Mouse (Mus musculus): Measurements from ENCODE around the gene Cyth2. TPM values are rescaled to one million over a fixed set of nuclear protein-coding genes. Genes with fewer than 3 reads are reported as not detected.

The Cyth2 gene
- polyA plus RNA-seq (2014; fragmentation: Nextera tagmentation; extraction: Ambion mirVana): 96.4 and 106 TPM in 2 replicates

- ATAC-seq (ENCODE audit: low read depth) (peak; percentile 98), DNase-seq (ENCODE audit: low spot score) (peak; percentile 100)
- H3K27ac ChIP-seq (replicated peaks; ENCODE audit: low read depth, low read length): peak within 1 kb of the TSS; percentile 100
- H3K9me3 ChIP-seq (ENCODE audit: control insufficient read depth, low read length): no peaks in the 10 kb centered on the region
- H3K4me2 ChIP-seq (ENCODE audit: low read depth, low read length): peak within 1 kb of the TSS; percentile 70
- peaks cover 13% of the 10 kb centered on the region for H3K4me1 ChIP-seq (ENCODE audit: control insufficient read depth, insufficient read depth, low read length)
- WGBS: 0% methylated on average over 28 of the region's 92 CpGs
- H3K27me3 ChIP-seq (replicated peaks; ENCODE audit: control insufficient read depth, insufficient read depth, low read length): no peaks in the 10 kb centered on the region
- H3K4me3 ChIP-seq (ENCODE audit: low read depth, low read length): peak within 1 kb of the TSS; percentile 96
- H3K36me3 ChIP-seq (ENCODE audit: control insufficient read depth, insufficient read depth, low read length): peaks cover 38% of the 10 kb centered on the region
- peak within 1 kb of the TSS; percentile 100 for H3K9ac ChIP-seq (ENCODE audit: low read depth, low read length)
Observed at GRCm38 (mm10) chr7:45813787-45814779, at the start of gene Cyth2. Gene Cyth2, minus strand, starts transcription at chr7:45814581.

DNA sequence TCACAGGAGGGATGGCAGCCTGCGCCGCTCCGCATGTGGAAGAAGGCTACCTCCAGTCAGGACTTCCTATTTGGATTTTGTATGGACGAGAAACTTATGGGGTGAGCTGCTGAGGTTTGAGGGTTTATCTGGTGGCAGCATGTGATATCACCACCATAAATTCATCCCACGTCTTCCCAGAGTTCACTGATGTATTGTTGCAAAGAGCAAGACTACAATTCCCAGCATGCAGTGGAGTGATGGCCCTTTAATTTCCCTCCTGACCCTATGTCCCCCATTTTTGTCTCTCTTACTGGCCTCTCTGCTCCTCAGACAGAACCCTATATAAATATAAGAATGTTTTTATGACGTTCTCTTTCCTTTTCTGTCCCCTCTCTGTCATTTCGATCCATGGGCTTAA, 48.4 kb upstream of the Cyth2 start:
- DNase-seq (ENCODE audit: low spot score) (no peak), ATAC-seq (ENCODE audit: low read depth) (no peak)
- WGBS: 86% methylated on average over 7 of the region's 7 CpGs

GRCm38 (mm10) chr7:45859008-45859407, 44.6 kb upstream of the Cyth2 start:
- Histone ChIP-seq H3K27me3 (replicated peaks; ENCODE audit: control insufficient read depth, insufficient read depth, low read length) (peaks cover 23% of the 10 kb centered on the region), H3K4me3 (ENCODE audit: low read depth, low read length) (no peak overlapping the region), H3K4me1 (ENCODE audit: control insufficient read depth, insufficient read depth, low read length) (peaks cover 15% of the 10 kb centered on the region; the same call in 1 of the 2 replicates), H3K36me3 (ENCODE audit: control insufficient read depth, insufficient read depth, low read length) (no peaks in the 10 kb centered on the region), H3K27ac (replicated peaks; ENCODE audit: low read depth, low read length) (no peak overlapping the region), H3K4me2 (ENCODE audit: low read depth, low read length) (no peak overlapping the region), H3K9me3 (ENCODE audit: control insufficient read depth, low read length) (no peaks in the 10 kb centered on the region), H3K9ac (ENCODE audit: low read depth, low read length) (no peak overlapping the region)
- ATAC-seq (ENCODE audit: low read depth): 0 out of 2 replicates have a peak, but pooled peaks have one; percentile 41
- 62% methylated on average over 4 of the region's 4 CpGs for WGBS
- no peak for DNase-seq (ENCODE audit: low spot score)

More for the DNA sequence above, 48.4 kb upstream of the Cyth2 start:
- Histone ChIP-seq H3K27ac (replicated peaks; ENCODE audit: low read depth, low read length) (no peak overlapping the region), H3K9ac (ENCODE audit: low read depth, low read length) (no peak overlapping the region), H3K27me3 (replicated peaks; ENCODE audit: control insufficient read depth, insufficient read depth, low read length) (peaks cover 14% of the 10 kb centered on the region), H3K4me3 (ENCODE audit: low read depth, low read length) (no peak overlapping the region), H3K4me2 (ENCODE audit: low read depth, low read length) (no peak overlapping the region), H3K4me1 (ENCODE audit: control insufficient read depth, insufficient read depth, low read length) (peaks cover 14% of the 10 kb centered on the region), H3K36me3 (ENCODE audit: control insufficient read depth, insufficient read depth, low read length) (no peaks in the 10 kb centered on the region), H3K9me3 (ENCODE audit: control insufficient read depth, low read length) (no peaks in the 10 kb centered on the region)

GRCm38 (mm10) chr7:45856950-45857901, 42.8 kb upstream of the Cyth2 start:
- H3K27ac ChIP-seq (replicated peaks; ENCODE audit: low read depth, low read length): no peak overlapping the region
- H3K36me3 ChIP-seq (ENCODE audit: control insufficient read depth, insufficient read depth, low read length): no peaks in the 10 kb centered on the region
- peaks cover 23% of the 10 kb centered on the region for H3K27me3 ChIP-seq (replicated peaks; ENCODE audit: control insufficient read depth, insufficient read depth, low read length)
- peak; percentile 34; the same call in 1 of the 2 replicates for ATAC-seq (ENCODE audit: low read depth)
- WGBS: 2% methylated on average over 28 of the region's 30 CpGs
- peak; percentile 53 for DNase-seq (ENCODE audit: low spot score)
- H3K9me3 ChIP-seq (ENCODE audit: control insufficient read depth, low read length): no peaks in the 10 kb centered on the region
- H3K4me1 ChIP-seq (ENCODE audit: control insufficient read depth, insufficient read depth, low read length): peaks cover 15% of the 10 kb centered on the region; the same call in 1 of the 2 replicates
- peak overlapping the region; percentile 46 for H3K9ac ChIP-seq (ENCODE audit: low read depth, low read length)
- H3K4me3 ChIP-seq (ENCODE audit: low read depth, low read length): peak overlapping the region; percentile 38
- H3K4me2 ChIP-seq (ENCODE audit: low read depth, low read length): peak overlapping the region; percentile 58

DNA sequence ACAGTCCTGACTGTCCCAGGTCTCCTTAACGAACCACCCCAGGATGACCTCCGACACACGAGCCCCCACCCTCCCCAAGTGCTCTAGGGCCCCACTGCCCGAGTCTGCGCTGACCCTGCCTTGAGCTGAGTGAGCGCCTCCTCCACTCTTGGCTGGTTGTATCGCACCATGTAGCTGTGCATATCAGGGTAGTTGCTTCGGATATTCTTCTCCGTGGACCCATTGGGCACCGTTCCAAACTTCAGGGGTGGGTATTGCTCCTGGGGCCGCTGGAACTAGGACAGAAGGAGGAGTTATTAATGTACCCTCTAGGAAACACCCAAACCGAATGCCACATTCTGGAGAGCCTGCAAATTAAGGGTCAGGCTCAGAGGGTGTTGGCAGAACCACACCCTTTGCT, 38.7 kb upstream of the Cyth2 start:
- Histone ChIP-seq H3K27me3 (replicated peaks; ENCODE audit: control insufficient read depth, insufficient read depth, low read length) (peaks cover 15% of the 10 kb centered on the region), H3K9me3 (ENCODE audit: control insufficient read depth, low read length) (no peaks in the 10 kb centered on the region), H3K9ac (ENCODE audit: low read depth, low read length) (no peak overlapping the region), H3K4me1 (ENCODE audit: control insufficient read depth, insufficient read depth, low read length) (peaks cover 13% of the 10 kb centered on the region; the same call in 1 of the 2 replicates), H3K4me3 (ENCODE audit: low read depth, low read length) (no peak overlapping the region), H3K36me3 (ENCODE audit: control insufficient read depth, insufficient read depth, low read length) (no peaks in the 10 kb centered on the region), H3K4me2 (ENCODE audit: low read depth, low read length) (no peak overlapping the region), H3K27ac (replicated peaks; ENCODE audit: low read depth, low read length) (no peak overlapping the region)
- no peak for DNase-seq (ENCODE audit: low spot score)
- WGBS: 83% methylated on average over 12 of the region's 12 CpGs
- no peak for ATAC-seq (ENCODE audit: low read depth)

DNA sequence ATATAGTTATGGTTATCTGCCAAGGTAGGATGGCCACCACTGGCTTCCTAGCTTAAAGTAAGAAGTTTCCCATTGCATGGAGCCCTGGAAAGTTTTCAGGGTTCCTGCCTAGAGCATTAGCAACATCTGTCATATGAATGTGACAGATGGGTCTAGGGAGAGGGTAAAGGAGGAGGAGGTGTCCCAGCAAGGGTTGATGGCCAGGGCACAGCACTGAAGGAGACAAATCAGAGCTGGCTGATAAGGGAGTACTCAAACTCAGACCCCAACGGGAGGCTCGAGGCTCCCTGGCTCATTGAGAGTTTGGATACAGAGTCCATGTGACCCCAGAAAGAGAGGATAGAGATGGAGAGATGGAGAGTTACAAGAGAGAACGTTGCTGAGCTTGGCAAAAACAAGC, 36.3 kb upstream of the Cyth2 start:
- WGBS: 81% methylated on average over 3 of the region's 3 CpGs
- no peak for DNase-seq (ENCODE audit: low spot score)

DNA sequence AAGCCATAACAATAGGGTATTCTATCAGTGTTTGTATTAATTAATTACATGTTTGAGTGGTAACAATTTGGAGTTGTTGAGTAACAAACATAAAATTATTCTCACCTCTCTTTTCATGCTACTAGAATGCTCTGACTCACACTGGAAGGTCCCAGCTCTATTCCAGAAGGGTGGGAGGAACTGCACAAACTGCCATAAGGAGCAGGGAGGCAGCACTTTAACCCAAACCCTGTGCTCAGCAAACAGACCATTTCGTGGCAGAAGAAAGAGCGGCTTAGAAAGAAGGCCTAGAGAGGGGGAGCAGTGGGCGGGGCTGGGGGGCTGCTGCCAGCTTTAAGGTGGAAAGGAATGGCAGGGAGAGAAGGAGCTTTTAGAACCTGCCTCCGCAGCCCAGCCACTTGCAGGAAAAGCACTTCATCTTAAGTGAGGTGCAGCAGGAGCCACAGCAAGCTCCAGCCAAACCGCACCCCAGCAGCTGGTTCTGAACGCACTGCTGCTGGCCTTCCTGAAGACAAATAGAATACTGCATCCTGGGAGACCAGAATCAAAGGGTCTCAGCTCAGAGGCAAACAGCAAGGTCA, 34.2 kb upstream of the Cyth2 start:
- Histone ChIP-seq H3K4me3 (ENCODE audit: low read depth, low read length) (no peak overlapping the region), H3K4me1 (ENCODE audit: control insufficient read depth, insufficient read depth, low read length) (no peaks in the 10 kb centered on the region), H3K27me3 (replicated peaks; ENCODE audit: control insufficient read depth, insufficient read depth, low read length) (peaks cover 4% of the 10 kb centered on the region; the same call in 1 of the 2 replicates), H3K27ac (replicated peaks; ENCODE audit: low read depth, low read length) (no peak overlapping the region), H3K4me2 (ENCODE audit: low read depth, low read length) (no peak overlapping the region), H3K9me3 (ENCODE audit: control insufficient read depth, low read length) (no peaks in the 10 kb centered on the region), H3K36me3 (ENCODE audit: control insufficient read depth, insufficient read depth, low read length) (no peaks in the 10 kb centered on the region), H3K9ac (ENCODE audit: low read depth, low read length) (0 out of 2 replicates have a peak overlapping the region, but pooled peaks have one; percentile 31)
- no peak for DNase-seq (ENCODE audit: low spot score)
- 10% methylated on average over 6 of the region's 6 CpGs for WGBS
- ATAC-seq (ENCODE audit: low read depth): no peak

More for the DNA sequence above, 36.3 kb upstream of the Cyth2 start:
- H3K27me3 ChIP-seq (replicated peaks; ENCODE audit: control insufficient read depth, insufficient read depth, low read length): peaks cover 4% of the 10 kb centered on the region; the same call in 1 of the 2 replicates
- H3K4me3 ChIP-seq (ENCODE audit: low read depth, low read length): no peak overlapping the region
- H3K27ac ChIP-seq (replicated peaks; ENCODE audit: low read depth, low read length): no peak overlapping the region
- no peak overlapping the region for H3K4me2 ChIP-seq (ENCODE audit: low read depth, low read length)
- no peaks in the 10 kb centered on the region for H3K9me3 ChIP-seq (ENCODE audit: control insufficient read depth, low read length)
- H3K9ac ChIP-seq (ENCODE audit: low read depth, low read length): no peak overlapping the region
- no peaks in the 10 kb centered on the region for H3K4me1 ChIP-seq (ENCODE audit: control insufficient read depth, insufficient read depth, low read length)
- H3K36me3 ChIP-seq (ENCODE audit: control insufficient read depth, insufficient read depth, low read length): no peaks in the 10 kb centered on the region
- no peak for ATAC-seq (ENCODE audit: low read depth)
